Mouse (Mus musculus) neural tube, embryonic 10.5 days (tissue): ENCODE results near the gene Ttc30a1.

Source experiments
- DNase-seq: peaks from one replicate; pipeline ENCODE4 v3.0.0-alpha.2; 2017; ENCODE audit warnings: low spot score; ENCODE audit errors: extremely low spot score

Ttc30a1 gene

GRCm38 (mm10) chr2:75933541-75933940 lies 48.2 kb downstream of the Ttc30a1 start:
- no peak for DNase-seq

- no peak for DNase-seq
Observed at GRCm38 (mm10) chr2:75930941-75931340, 50.8 kb downstream of the Ttc30a1 start.

DNA sequence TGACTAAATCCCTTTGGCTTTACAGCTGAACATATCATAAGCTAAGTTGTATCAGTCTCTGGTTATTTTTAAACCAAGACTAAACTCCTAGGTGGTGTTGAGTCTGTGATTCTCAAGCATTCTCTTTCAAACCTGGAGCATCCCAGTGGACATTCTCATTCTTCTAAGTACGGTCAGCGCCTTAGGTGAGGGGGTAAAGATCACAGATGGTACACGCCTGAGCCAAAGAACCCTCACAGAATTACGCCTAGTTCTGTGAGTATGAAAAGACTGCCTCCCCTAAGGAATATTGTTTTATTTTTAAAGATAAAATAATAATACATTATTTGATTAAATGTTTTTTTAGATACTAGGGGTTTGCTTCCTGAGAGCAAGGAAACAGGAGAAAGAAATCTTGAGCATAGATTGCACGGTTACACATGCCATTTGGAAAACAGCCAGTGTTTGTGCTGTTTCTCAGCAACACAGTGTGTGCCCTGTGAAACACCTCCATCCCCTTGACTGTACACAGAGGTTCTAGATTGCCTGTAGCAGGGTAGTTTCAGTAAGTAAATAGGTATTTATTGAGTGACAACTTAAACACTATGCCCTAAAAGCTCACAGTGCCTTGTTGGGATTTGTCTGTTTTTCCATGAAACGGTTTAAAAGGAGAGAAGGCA lies 51.9 kb downstream of the Ttc30a1 start:
- no peak for DNase-seq

DNA sequence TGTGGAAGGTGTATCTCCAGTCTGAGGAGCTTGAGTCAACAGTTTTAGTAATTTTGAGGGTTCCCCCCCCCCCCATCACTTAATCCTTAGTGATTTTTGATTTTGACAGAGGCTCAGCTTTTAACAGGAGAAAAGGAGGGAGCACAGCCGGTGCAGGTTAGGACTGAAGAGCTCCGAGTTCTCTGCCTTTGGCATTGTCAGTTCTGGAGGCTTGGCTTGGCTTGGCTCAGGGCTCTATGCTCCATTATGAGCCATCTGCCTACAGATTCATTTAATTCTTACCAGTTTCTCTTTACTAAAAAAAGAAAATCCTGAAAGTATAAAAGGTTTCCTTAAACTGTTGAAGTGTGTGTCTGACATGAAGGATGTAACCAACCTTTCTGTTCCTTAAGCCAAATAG lies 52.6 kb downstream of the Ttc30a1 start:
- no peak for DNase-seq
